Mouse (Mus musculus) stomach, embryonic 15.5 days (tissue): ENCODE measurements around the gene Ctla4. TPM values are rescaled to one million over a fixed set of nuclear protein-coding genes. Genes with fewer than 3 reads are reported as not detected.
A peak's percentile ranks its signal among the peaks of the same experiment; 100 is the strongest.

Experiments used
- ATAC-seq: fragments of 200-750 bp; cut with Nextera tagmentation; 2 replicates; pipeline ENCODE4 v1.8.0; 2017; ENCODE audit warnings: low read depth, moderate number of reproducible peaks, moderate TSS enrichment; ENCODE audit not compliant: insufficient read depth, low FRiP score
- H3K27ac ChIP-seq: fragments of 300-500 bp; sonication (generic); 2 replicates; pipeline ENCODE4 v1.5.1; 2015; ENCODE audit warnings: mild to moderate bottlenecking, inconsistent platforms
- H3K27me3 ChIP-seq: fragments of 300-500 bp; sonication (generic); replicated peaks from 2 replicates; pipeline ENCODE4 v1.6.1; 2015; ENCODE audit warnings: inconsistent platforms
- H3K36me3 ChIP-seq: fragments of 300-500 bp; sonication (generic); 2 replicates; pipeline ENCODE4 v1.6.1; 2015; ENCODE audit warnings: inconsistent platforms
- H3K4me1 ChIP-seq: fragments of 300-500 bp; sonication (generic); 2 replicates; pipeline ENCODE4 v1.6.1; 2015; ENCODE audit warnings: inconsistent platforms
- H3K4me2 ChIP-seq: fragments of 300-500 bp; sonication (generic); 2 replicates; pipeline ENCODE4 v1.6.1; 2015; ENCODE audit warnings: mild to moderate bottlenecking, inconsistent platforms
- H3K4me3 ChIP-seq: fragments of 300-500 bp; sonication (generic); replicated peaks from 2 replicates; pipeline ENCODE4 v1.5.1; 2015; ENCODE audit warnings: inconsistent platforms
- H3K9ac ChIP-seq: fragments of 300-500 bp; sonication (generic); 2 replicates; pipeline ENCODE4 v1.6.1; 2015; ENCODE audit warnings: inconsistent platforms
- H3K9me3 ChIP-seq: fragments of 300-500 bp; sonication (generic); 2 replicates; pipeline ENCODE4 v1.6.1; 2016; ENCODE audit warnings: inconsistent platforms
- WGBS: fragments of 180-500 bp; shearing (Covaris S2); methylation state at CpG from one replicate; pipeline ENCODE4 v1.1.7; 2015; 5-methylcytosine and 5-hydroxymethylcytosine counted together
- polyA plus RNA-seq: library from polyadenylated mRNA; unstranded; fragments of >200 nt; fragmentation: Nextera tagmentation; extraction: Ambion mirVana; gene quantifications from 2 replicates; pipeline ENCODE4 v1.2.1, GENCODE M21; 2015

Gene Ctla4
- polyA plus RNA-seq, 1 experiment from 2014 or later: not detected

GRCm38 (mm10) chr1:60857351-60858220 is 29.2 kb upstream of the Ctla4 start:
- Histone ChIP-seq H3K27ac (no peak overlapping the region), H3K9ac (no peak overlapping the region), H3K36me3 (no peaks in the 10 kb centered on the region), H3K4me1 (0 out of 2 replicates have a peak, but pooled peaks cover 2% of the 10 kb centered on the region), H3K4me3 (no peak overlapping the region), H3K27me3 (no peaks in the 10 kb centered on the region), H3K9me3 (no peaks in the 10 kb centered on the region), H3K4me2 (no peak overlapping the region)
- WGBS: 65% methylated on average over 12 of the region's 12 CpGs
- no peak for ATAC-seq

- WGBS: 61% methylated on average over 3 of the region's 3 CpGs
- Histone ChIP-seq H3K9me3 (no peaks in the 10 kb centered on the region), H3K27ac (no peak overlapping the region), H3K4me1 (0 out of 2 replicates have a peak, but pooled peaks cover 2% of the 10 kb centered on the region), H3K36me3 (no peaks in the 10 kb centered on the region), H3K27me3 (no peaks in the 10 kb centered on the region), H3K4me3 (no peak overlapping the region), H3K4me2 (no peak overlapping the region), H3K9ac (no peak overlapping the region)
- no peak for ATAC-seq
Observed at GRCm38 (mm10) chr1:60859159-60859558, 27.6 kb upstream of the Ctla4 start.

- Histone ChIP-seq H3K27me3 (no peaks in the 10 kb centered on the region), H3K4me2 (no peak overlapping the region), H3K4me1 (0 out of 2 replicates have a peak, but pooled peaks cover 2% of the 10 kb centered on the region), H3K36me3 (no peaks in the 10 kb centered on the region), H3K9me3 (no peaks in the 10 kb centered on the region), H3K9ac (no peak overlapping the region), H3K27ac (no peak overlapping the region), H3K4me3 (no peak overlapping the region)
- WGBS: 79% methylated on average over 3 of the region's 3 CpGs
- ATAC-seq: no peak
Observed at GRCm38 (mm10) chr1:60859842-60860241, 27.0 kb upstream of the Ctla4 start.

- Histone ChIP-seq H3K9me3 (no peaks in the 10 kb centered on the region), H3K4me2 (peak overlapping the region; percentile 20; the same call in 1 of the 2 replicates), H3K4me1 (0 out of 2 replicates have a peak, but pooled peaks cover 2% of the 10 kb centered on the region), H3K27me3 (no peaks in the 10 kb centered on the region), H3K9ac (no peak overlapping the region), H3K27ac (no peak overlapping the region), H3K36me3 (no peaks in the 10 kb centered on the region), H3K4me3 (no peak overlapping the region)
- no peak for ATAC-seq
- WGBS: 21% methylated on average over 3 of the region's 3 CpGs
Observed at GRCm38 (mm10) chr1:60860357-60860946, 26.3 kb upstream of the Ctla4 start.

- Histone ChIP-seq H3K4me1 (0 out of 2 replicates have a peak, but pooled peaks cover 2% of the 10 kb centered on the region), H3K36me3 (no peaks in the 10 kb centered on the region), H3K27ac (no peak overlapping the region), H3K9me3 (no peaks in the 10 kb centered on the region), H3K27me3 (no peaks in the 10 kb centered on the region), H3K4me2 (peak overlapping the region; percentile 20; the same call in 1 of the 2 replicates), H3K4me3 (no peak overlapping the region), H3K9ac (no peak overlapping the region)
- 36% methylated on average over 5 of the region's 5 CpGs for WGBS
- no peak for ATAC-seq
Observed at GRCm38 (mm10) chr1:60860955-60861354, 25.8 kb upstream of the Ctla4 start.

- WGBS: 73% methylated on average over 5 of the region's 5 CpGs
- Histone ChIP-seq H3K9ac (no peak overlapping the region), H3K4me2 (no peak overlapping the region), H3K4me1 (0 out of 2 replicates have a peak, but pooled peaks cover 2% of the 10 kb centered on the region), H3K27ac (no peak overlapping the region), H3K36me3 (no peaks in the 10 kb centered on the region), H3K9me3 (no peaks in the 10 kb centered on the region), H3K4me3 (no peak overlapping the region), H3K27me3 (no peaks in the 10 kb centered on the region)
- ATAC-seq: no peak
Observed at GRCm38 (mm10) chr1:60861431-60861830, 25.4 kb upstream of the Ctla4 start.

GRCm38 (mm10) chr1:60862510-60862909 is 24.3 kb upstream of the Ctla4 start:
- 51% methylated on average over 3 of the region's 3 CpGs for WGBS
- Histone ChIP-seq H3K27ac (0 out of 2 replicates have a peak overlapping the region, but pooled peaks have one; percentile 26), H3K9ac (no peak overlapping the region), H3K4me3 (no peak overlapping the region), H3K4me1 (0 out of 2 replicates have a peak, but pooled peaks cover 2% of the 10 kb centered on the region), H3K4me2 (no peak overlapping the region), H3K9me3 (no peaks in the 10 kb centered on the region), H3K27me3 (no peaks in the 10 kb centered on the region), H3K36me3 (no peaks in the 10 kb centered on the region)
- ATAC-seq: no peak

GRCm38 (mm10) chr1:60862951-60863461 is 23.8 kb upstream of the Ctla4 start:
- H3K9ac ChIP-seq: no peak overlapping the region
- 31% methylated on average over 13 of the region's 13 CpGs for WGBS
- no peaks in the 10 kb centered on the region for H3K9me3 ChIP-seq
- H3K36me3 ChIP-seq: no peaks in the 10 kb centered on the region
- H3K4me2 ChIP-seq: no peak overlapping the region
- ATAC-seq: peak; percentile 45; the same call in 1 of the 2 replicates
- H3K27ac ChIP-seq: 0 out of 2 replicates have a peak overlapping the region, but pooled peaks have one; percentile 26
- no peak overlapping the region for H3K4me3 ChIP-seq
- 0 out of 2 replicates have a peak, but pooled peaks cover 2% of the 10 kb centered on the region for H3K4me1 ChIP-seq
- H3K27me3 ChIP-seq: no peaks in the 10 kb centered on the region

- no peak overlapping the region for H3K9ac ChIP-seq
- H3K9me3 ChIP-seq: no peaks in the 10 kb centered on the region
- H3K4me1 ChIP-seq: 0 out of 2 replicates have a peak, but pooled peaks cover 2% of the 10 kb centered on the region
- no peak overlapping the region for H3K4me3 ChIP-seq
- no peak overlapping the region for H3K4me2 ChIP-seq
- no peak overlapping the region for H3K27ac ChIP-seq
- ATAC-seq: no peak
- 73% methylated on average over 3 of the region's 3 CpGs for WGBS
- H3K27me3 ChIP-seq: no peaks in the 10 kb centered on the region
- H3K36me3 ChIP-seq: no peaks in the 10 kb centered on the region
Observed at GRCm38 (mm10) chr1:60863701-60864100, 23.1 kb upstream of the Ctla4 start.

- Histone ChIP-seq H3K9ac (no peak overlapping the region), H3K4me1 (no peaks in the 10 kb centered on the region), H3K27ac (no peak overlapping the region), H3K27me3 (no peaks in the 10 kb centered on the region), H3K4me2 (no peak overlapping the region), H3K36me3 (no peaks in the 10 kb centered on the region), H3K4me3 (no peak overlapping the region), H3K9me3 (no peaks in the 10 kb centered on the region)
- 69% methylated on average over 2 of the region's 2 CpGs for WGBS
- ATAC-seq: no peak
Observed at GRCm38 (mm10) chr1:60865167-60865566, 21.6 kb upstream of the Ctla4 start.

GRCm38 (mm10) chr1:60866043-60866442 is 20.8 kb upstream of the Ctla4 start:
- 57% methylated on average over 5 of the region's 5 CpGs for WGBS
- H3K9ac ChIP-seq: no peak overlapping the region
- no peak for ATAC-seq
- no peaks in the 10 kb centered on the region for H3K27me3 ChIP-seq
- H3K9me3 ChIP-seq: no peaks in the 10 kb centered on the region
- no peaks in the 10 kb centered on the region for H3K4me1 ChIP-seq
- H3K4me3 ChIP-seq: no peak overlapping the region
- H3K27ac ChIP-seq: no peak overlapping the region
- H3K36me3 ChIP-seq: no peaks in the 10 kb centered on the region
- no peak overlapping the region for H3K4me2 ChIP-seq
